Mouse (Mus musculus) spleen, adult 18-20 months (tissue): ENCODE measurements around the gene Pla2g15.
"Not testable (repeated sequence)": the region's sequence is repeated elsewhere in the genome, so short reads cannot be mapped to it uniquely, and the experiment has no call there.

Source experiments
- DNase-seq, 2 experiments: peaks; one replicate each; pipeline ENCODE4 v3.0.0; 2022; ENCODE audit warnings: mixed read lengths in 2 of 2

The Pla2g15 gene

DNA sequence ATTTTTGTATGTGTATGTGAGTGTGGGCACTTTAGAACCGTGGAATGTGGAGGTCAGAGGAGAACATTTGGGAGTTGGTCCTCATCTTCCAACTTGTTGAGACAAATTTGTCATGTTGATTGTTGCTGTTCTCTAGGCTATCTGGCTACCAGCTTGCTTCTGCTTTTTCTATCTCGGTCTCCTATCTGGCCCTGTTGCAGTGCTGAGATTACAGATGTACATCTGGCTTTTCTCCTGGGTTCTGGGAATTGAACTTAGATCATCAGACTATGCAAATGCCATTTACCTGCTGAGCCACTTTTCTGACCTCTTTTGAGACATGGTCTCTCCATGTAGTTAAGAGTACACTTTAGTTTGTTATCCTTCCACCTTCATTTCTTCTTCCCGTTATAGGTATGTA is 23.4 kb downstream of the Pla2g15 start:
- DNase-seq: no peak

DNA sequence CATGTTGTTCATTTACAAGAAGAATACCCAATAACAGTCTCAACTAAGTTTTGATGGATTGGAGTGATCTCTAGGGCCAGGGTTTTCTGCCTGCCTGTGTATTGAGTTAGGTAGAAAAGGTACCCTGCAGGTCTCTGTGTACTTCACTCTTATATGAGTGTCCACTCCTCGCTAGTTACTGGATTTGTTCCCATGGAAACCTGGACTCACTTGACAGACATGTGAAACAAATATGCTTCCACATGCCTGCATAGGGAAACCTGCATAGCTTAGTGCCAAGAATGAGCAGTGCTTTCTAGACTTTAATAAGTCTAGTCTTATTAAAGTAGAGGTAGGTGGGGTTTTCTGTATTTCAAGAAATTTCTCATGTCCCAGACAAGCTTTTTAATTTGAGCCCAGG is 26.7 kb downstream of the Pla2g15 start:
- DNase-seq: no peak

DNA sequence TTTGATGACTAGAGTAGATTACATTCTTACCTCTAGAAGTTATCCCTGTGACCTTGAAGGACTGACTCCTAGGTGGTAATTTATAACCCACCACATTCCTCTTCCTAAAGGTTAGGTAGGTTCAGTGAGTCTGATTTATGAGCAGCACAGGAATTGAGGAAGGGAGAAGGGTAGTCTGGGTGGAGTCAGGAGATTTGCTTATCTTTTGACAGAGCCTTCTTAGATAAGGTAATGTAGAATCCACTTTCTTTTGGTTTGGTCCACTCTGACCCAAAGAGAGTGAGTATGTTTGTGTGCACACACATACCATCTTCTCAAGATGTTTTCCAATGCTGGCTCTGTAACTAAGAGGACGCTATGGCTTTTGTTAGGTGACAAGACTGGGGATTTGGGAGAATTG is 27.4 kb downstream of the Pla2g15 start:
- DNase-seq: no peak

DNA sequence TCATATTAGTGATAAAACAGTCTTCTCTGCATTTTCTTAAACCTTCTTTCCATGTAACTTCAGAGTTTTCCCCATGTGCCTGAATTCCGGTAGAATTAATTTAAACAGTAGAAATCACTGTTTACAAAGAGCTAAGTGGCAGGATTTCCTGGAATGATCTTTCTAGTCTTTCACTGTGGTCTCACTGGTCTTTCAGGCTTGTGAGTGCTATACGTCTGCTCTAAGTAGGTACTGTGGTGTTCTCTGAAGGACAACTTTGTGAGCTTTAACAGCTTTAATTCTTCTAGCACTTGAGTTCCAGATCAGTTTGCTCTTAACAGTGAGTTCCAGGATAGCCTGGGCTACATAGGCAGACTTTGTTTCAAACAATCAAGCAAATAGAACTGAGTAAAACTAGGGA is 28.2 kb downstream of the Pla2g15 start:
- no peak for DNase-seq

DNA sequence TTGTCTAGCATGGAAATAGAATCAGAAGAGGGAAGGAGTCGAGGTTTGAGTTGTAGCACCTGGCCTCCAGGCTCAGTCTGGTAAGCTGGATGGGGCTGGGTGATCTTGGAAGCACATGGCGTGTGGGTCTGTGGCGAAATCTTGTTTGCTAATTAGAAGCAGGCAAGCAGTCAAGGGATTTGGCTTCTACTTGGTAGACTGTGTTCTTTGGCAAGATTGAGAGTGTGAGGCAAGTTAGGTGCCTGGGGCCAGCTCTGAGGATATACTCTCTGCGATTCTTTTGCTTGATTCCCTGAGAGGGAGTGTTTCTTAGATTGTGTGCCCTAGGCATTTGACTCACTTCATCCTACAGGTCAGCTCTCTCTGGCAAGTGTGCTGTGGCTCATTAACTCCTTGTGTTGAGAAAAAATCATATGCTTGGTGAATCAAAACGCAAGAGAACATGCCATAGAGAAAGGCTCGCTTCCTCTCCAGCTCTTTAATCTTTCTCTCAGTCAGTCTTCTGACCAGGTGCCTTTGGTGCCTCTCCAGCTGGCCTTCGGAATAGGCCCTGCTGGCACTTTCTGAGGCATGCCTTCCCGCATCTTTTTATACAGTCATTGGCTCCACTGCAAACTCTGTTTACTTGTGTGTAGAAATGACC is 35.5 kb downstream of the Pla2g15 start:
- no peak for DNase-seq

DNA sequence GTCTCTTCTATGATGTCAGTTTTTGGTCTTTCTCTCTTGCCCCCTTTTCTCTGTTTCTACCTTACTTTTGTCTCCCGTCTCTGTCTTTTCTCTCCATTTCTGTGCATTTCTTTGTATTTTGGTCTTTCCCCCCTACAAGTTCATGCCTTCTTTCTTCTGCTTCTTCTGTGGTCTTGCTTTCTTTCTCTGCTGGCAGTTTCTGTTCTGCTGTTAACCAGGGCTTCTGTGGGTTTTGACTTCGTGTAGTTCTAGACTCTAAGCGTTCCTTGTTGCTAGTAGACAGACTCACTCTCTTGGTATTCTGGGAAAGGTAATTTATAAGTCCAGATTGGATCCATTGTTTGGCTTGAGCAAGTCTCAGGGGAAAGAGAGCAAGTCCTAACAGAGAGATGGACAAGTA is 36.2 kb downstream of the Pla2g15 start:
- no peak for DNase-seq

DNA sequence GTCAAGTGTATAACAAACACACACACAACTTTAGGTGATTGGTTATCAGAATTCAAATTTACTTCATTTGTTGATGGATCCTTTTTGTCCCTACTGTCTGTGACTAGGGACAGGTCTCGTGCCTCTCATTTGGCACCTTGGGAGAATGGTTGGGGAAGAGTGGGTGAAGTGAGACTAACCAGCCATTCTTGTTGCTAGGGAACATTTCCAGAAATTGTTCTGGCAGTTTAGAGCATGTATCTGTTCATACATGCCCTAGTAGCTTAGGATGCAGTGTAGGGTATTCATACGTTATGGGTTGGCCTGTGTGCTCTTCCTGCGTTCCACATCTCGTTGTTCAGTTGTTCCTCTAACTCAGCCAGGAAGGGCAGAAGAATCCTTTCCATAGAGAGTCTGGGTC is 39.0 kb downstream of the Pla2g15 start:
- no peak for DNase-seq

DNA sequence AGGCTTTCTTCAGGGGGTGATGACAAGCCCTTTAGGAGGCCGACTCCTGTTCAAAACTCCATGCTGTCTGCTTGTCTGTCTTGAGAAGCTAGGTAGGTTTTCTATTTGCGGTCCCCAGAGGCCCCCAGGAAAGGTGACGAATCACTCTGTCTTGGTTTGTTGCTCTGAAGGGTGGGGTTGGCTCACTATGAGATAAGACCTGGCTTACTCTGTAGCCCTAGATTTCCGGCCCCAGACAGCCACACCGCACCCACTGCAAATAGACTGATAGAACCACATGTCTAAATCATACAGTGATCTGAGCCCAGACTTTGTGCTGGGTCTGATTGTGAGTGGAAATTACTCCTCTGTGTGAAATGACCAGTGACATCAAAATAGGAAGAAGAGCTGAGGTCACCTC is 41.4 kb downstream of the Pla2g15 start:
- DNase-seq: no peak

DNA sequence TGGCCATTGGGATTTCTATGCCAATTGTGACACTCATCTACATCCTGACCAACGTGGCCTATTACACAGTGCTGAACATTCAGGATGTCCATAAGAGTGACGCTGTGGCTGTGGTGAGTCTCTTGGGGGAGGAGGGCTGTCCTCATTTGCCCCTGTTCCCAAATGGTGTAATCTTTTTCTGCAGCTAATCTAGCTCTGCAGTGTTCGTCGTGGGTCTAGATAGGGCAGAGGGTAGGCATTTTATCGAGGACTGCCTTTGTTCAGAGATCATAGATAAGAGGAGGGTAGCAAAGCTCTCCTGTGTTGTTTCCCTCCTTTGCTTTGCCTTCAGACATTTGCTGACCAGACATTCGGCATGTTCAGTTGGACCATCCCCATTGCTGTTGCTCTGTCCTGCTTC is 43.0 kb downstream of the Pla2g15 start:
- DNase-seq: no peak

DNA sequence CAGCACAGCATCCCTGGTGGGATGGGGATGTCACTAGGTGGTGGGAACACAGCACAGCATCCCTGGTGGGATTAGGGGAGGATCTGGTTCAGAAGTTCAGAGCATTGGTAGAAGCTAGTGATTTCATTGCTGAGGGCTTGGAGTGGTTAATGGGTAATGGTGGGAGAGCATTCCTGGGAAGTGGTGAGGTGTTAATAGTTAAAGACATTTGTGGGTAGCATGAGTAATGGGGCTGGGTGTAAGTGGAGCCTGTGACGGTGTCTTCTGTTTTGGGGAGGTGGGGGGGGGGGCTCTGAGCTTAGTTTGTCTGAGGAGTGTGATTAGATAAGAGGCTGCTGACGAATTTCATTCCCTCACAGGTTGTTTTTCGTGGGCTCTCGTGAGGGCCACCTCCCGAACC is 43.9 kb downstream of the Pla2g15 start:
- DNase-seq: no peak

DNA sequence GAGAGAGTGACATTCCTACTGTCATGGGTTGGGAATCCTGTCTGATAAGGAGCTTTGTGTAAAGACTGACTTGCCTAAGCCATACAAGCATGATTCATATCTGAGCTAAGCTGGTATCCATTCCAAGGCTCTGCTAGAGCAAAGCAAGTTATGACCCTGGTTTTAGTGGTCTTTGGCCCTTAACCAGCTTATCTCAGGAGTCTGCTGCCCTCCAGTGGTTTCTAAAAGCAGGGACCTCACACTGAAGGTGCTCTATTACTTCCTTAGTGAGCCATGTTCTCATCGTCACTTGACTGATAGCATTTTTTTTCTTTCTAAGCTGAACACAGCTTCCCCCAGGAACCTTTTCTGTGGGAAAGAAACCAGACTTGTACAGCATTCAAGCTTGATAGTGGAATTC is 48.5 kb downstream of the Pla2g15 start:
- peak in 1 of 2 experiments; percentile 20 for DNase-seq

DNA sequence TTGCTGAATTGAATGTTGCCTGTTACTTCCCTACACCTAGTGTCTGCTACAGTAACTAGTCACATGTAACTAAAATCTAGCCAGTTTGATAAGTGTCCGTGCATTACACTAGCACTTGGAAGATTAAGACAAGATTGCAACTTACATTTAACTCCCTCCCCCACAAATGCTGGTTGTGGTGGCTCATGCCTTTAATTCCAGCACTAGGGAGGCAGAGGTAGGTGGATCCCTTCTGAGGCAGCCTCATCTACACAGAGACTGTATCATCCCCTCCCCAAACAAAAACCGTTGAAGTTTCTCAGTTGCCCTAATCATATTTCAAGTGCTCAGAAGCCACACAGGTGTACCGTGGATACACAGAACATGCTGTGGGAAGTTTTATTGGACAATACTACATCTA is 49.4 kb downstream of the Pla2g15 start:
- not testable (repeated sequence) for DNase-seq

DNA sequence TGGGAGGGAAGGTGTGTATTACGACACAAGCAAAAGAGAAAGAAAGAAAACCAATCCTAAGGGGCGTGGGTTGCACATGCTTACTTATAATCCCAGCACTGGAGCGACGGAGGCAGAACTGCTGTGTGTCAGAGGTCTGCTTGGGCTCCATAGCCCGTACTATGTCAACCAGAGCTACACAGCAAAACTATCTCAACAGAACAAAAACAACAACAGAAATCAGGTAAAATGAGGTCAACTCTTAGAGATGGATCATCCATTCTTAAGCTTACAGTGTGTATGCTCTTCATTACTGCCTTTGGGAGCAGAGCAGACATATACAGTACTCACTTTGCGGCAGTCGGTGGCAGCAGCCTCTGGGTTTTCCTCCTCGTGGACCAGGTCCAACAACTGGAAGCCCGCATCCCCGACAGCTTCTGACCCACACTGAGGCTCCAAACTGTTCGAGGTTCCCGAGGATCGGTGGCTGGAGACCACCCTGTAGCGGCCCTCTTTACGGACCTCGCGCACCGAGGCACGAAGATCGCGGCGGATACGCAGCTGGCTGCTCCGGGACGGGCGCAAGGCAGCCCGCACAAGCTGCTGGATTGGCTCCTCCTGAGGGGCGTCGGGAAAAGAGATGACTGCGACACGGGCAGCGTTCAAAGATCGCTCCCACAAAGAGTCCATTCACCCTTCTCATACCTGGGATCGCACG is 60.0 kb downstream of the Pla2g15 start:
- DNase-seq: no peak

DNA sequence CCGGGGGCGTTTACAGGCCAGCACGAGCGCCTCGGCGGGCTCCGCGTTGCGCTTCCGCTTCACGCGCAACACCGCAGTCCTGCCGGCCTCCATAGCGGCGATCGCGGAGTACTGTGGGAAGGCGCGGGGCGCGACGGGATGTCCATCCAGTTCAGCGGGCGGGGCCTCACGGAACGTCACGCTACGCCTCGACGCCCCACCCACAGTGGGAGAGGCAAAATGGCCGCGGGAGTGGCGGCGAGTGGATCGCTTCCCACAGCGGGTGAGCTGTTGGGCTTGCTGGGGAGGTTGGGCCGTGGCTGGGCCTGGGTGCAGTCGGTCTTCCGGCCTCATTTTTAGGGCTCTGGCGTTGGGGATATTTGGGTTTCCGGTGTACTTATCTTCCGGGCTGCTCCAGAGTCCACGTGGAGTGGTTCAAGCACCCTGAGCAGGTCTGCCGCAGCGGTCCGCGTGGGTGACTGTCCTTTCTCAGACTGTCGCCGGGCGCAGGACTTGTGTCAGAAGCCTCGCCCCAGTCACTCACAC is 60.7 kb downstream of the Pla2g15 start, which contains the start of the genes Slc7a6os and Prmt7:
Gene Slc7a6os, minus strand, starts transcription at position 115 of the 525 bp plus-strand sequence.
Gene Prmt7, plus strand, starts transcription at position 116 of the 525 bp plus-strand sequence.
- peak; percentile 89 to 95 for DNase-seq

DNA sequence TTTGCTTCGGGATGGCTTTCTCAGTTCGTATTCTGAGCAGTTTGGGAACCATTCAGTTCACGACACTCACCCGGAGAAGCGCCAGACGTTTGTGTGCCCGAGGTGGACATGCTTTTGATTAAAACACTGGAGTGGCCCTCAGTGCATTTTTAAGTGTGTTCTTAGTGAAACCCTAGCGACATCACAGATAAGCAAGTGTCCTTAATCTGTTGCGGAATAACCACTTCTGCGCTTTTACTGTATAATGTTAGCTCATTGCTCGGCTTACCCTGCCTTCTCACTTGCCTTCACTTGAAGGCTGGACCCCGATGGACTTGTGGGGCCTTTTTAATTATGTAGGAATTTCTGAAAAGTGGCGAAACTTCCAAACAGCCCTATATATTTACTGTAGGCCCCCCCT is 61.2 kb downstream of the Pla2g15 start:
- DNase-seq: no peak

DNA sequence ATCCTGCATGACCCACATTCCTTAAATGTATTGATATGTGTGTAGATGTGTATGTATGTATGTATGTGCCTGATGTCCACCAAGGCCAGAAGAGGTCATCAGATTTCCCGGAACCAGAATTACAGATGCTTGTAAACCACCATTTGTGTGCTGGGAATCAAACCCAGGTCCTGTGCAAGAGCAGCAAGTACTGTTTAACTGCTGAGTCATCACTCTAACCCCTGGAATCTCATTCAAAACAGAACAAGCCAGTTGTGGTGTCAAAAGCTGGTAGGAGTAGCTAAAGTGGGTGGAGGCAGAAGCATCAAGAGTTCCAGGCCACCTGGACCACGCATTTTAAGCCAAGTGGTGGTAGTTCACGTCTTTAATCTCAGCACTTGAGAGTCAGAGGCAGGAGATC is 63.8 kb downstream of the Pla2g15 start:
- DNase-seq: no peak
